Mouse (Mus musculus) bone marrow, adult 2 months (tissue): ENCODE results near the gene BC051142. TPM values are rescaled to one million over a fixed set of nuclear protein-coding genes. Genes with fewer than 3 reads are reported as not detected.

ENCODE experiments used
- H3K27ac ChIP-seq: fragments of 200-500 bp; 2 replicates; pipeline ENCODE4 v1.5.1; 2012; ENCODE audit warnings: low read depth, mild to moderate bottlenecking, control low read depth, inconsistent platforms, low read length; ENCODE audit not compliant: control insufficient read depth, poor library complexity, insufficient read depth
- H3K4me1 ChIP-seq: fragments of 200-500 bp; 2 replicates; pipeline ENCODE4 v1.6.1; 2011; ENCODE audit warnings: low read length; ENCODE audit not compliant: control insufficient read depth, insufficient read depth
- H3K4me3 ChIP-seq: fragments of 200-500 bp; replicated peaks from 2 replicates; pipeline ENCODE3; 2011; ENCODE audit warnings: mild to moderate bottlenecking, low read depth, low read length, control low read depth; ENCODE audit not compliant: control insufficient read depth
- CTCF ChIP-seq: fragments of 200-500 bp; IDR thresholded peaks from 2 replicates; pipeline ENCODE4 v1.5.1; 2011; ENCODE audit warnings: low read length, control low read depth; ENCODE audit not compliant: control insufficient read depth, insufficient read depth
- POLR2A ChIP-seq: fragments of 200-500 bp; IDR thresholded peaks from 2 replicates; pipeline ENCODE4 v1.6.1; 2011; ENCODE audit warnings: low read depth, mild to moderate bottlenecking, control low read depth, low read length, borderline replicate concordance; ENCODE audit not compliant: control insufficient read depth
- polyA plus RNA-seq: library from polyadenylated mRNA; stranded (reverse); fragments of >200 nt; gene quantifications from 2 replicates; pipeline ENCODE4 v1.2.4, GENCODE M21; 2011; ENCODE audit warnings: low replicate concordance; ENCODE audit not compliant: missing spikeins, insufficient read depth, insufficient read length

BC051142 gene
- polyA plus RNA-seq, 1 experiment = 3.7 TPM

GRCm38 (mm10) chr17:34507591-34507990 is 109.0 kb downstream of the BC051142 start:
- Histone ChIP-seq H3K4me3 (no peak overlapping the region), H3K27ac (no peak overlapping the region), H3K4me1 (no peaks in the 10 kb centered on the region; the same call in 1 of the 2 replicates)
- no peak for TF ChIP-seq CTCF
- no peak for TF ChIP-seq POLR2A

Other genes with a start within 250 kb of the BC051142 start
- 42.1 and 59.8 TPM in 2 replicates for gene H2-DMb1, start 245.7 kb upstream of the BC051142 start, polyA plus RNA-seq
- gene Tap1, start 211.3 kb upstream of the BC051142 start, polyA plus RNA-seq = 34.1 and 55.9 TPM in 2 replicates
- 111 and 156 TPM in 2 replicates for gene Psmb9, start 211.1 kb upstream of the BC051142 start, polyA plus RNA-seq
- gene Psmb8, start 201.1 kb upstream of the BC051142 start, polyA plus RNA-seq = 35.3 and 68.8 TPM in 2 replicates
- 50.7 and 54.8 TPM in 2 replicates for gene Tap2, start 195.3 kb upstream of the BC051142 start, polyA plus RNA-seq
- gene H2-Ob, start 159.9 kb upstream of the BC051142 start, polyA plus RNA-seq = 30.9 and 72.2 TPM in 2 replicates
- gene H2-Ab1, start 141.1 kb upstream of the BC051142 start, polyA plus RNA-seq = 73.7 and 175 TPM in 2 replicates
- gene H2-Aa, start 111.0 kb upstream of the BC051142 start, polyA plus RNA-seq = 65.0 and 143 TPM in 2 replicates
- 32.6 and 82.7 TPM in 2 replicates for gene H2-Eb1, start 93.0 kb upstream of the BC051142 start, polyA plus RNA-seq
- gene H2-Eb2, start 73.2 kb upstream of the BC051142 start, polyA plus RNA-seq = 0.29 and 0.60 TPM in 2 replicates
- 1.1 and 1.8 TPM in 2 replicates for gene Btnl2, start 44.0 kb upstream of the BC051142 start, polyA plus RNA-seq
- not detected in 2 replicates for gene Btnl1, start 21.7 kb upstream of the BC051142 start, polyA plus RNA-seq
- gene Btnl4, start 78.5 kb downstream of the BC051142 start, polyA plus RNA-seq = 0.65 and 1.2 TPM in 2 replicates
- 1.9 TPM in 1 of 2 replicates, not detected in the other for gene Btnl6, start 118.5 kb downstream of the BC051142 start, polyA plus RNA-seq
- gene Notch4, start 165.4 kb downstream of the BC051142 start, polyA plus RNA-seq = 1.0 and 7.5 TPM in 2 replicates
- 85.2 and 156 TPM in 2 replicates for gene Gpsm3, start 191.0 kb downstream of the BC051142 start, polyA plus RNA-seq
- gene Pbx2, start 192.4 kb downstream of the BC051142 start, polyA plus RNA-seq = 50.3 and 95.1 TPM in 2 replicates
- 12.2 and 16.3 TPM in 2 replicates for gene Ager, start 199.0 kb downstream of the BC051142 start, polyA plus RNA-seq
- 36.4 and 42.3 TPM in 2 replicates for gene Rnf5, start 204.9 kb downstream of the BC051142 start, polyA plus RNA-seq
- 37.4 and 66.7 TPM in 2 replicates for gene Agpat1, start 205.4 kb downstream of the BC051142 start, polyA plus RNA-seq
- 4.2 and 7.2 TPM in 2 replicates for gene Egfl8, start 217.2 kb downstream of the BC051142 start, polyA plus RNA-seq
- 12.6 and 16.6 TPM in 2 replicates for gene Ppt2, start 229.7 kb downstream of the BC051142 start, polyA plus RNA-seq
- 2.9 and 4.5 TPM in 2 replicates for gene Prrt1, start 230.7 kb downstream of the BC051142 start, polyA plus RNA-seq
- gene Fkbpl, start 245.9 kb downstream of the BC051142 start, polyA plus RNA-seq = 4.6 and 13.6 TPM in 2 replicates
- 22.4 and 40.2 TPM in 2 replicates for gene Atf6b, start 248.3 kb downstream of the BC051142 start, polyA plus RNA-seq